Mouse (Mus musculus) spleen, postnatal 0 days (tissue): ENCODE data around the gene Gipr. TPM values are rescaled to one million over a fixed set of nuclear protein-coding genes. Genes with fewer than 3 reads are reported as not detected.

Source experiments
- microRNA counts: library from miRNA; unstranded; fragments of <30 nt; microRNA quantifications from one replicate; lab custom pipeline; 2015
- polyA plus RNA-seq: library from polyadenylated mRNA; unstranded; fragments of >200 nt; fragmentation: Nextera tagmentation; extraction: Ambion mirVana; gene quantifications from 2 replicates; pipeline ENCODE4 v1.2.1, GENCODE M21; 2015

Gipr gene
- 0.04 and 0.06 TPM in 2 replicates for polyA plus RNA-seq

DNA sequence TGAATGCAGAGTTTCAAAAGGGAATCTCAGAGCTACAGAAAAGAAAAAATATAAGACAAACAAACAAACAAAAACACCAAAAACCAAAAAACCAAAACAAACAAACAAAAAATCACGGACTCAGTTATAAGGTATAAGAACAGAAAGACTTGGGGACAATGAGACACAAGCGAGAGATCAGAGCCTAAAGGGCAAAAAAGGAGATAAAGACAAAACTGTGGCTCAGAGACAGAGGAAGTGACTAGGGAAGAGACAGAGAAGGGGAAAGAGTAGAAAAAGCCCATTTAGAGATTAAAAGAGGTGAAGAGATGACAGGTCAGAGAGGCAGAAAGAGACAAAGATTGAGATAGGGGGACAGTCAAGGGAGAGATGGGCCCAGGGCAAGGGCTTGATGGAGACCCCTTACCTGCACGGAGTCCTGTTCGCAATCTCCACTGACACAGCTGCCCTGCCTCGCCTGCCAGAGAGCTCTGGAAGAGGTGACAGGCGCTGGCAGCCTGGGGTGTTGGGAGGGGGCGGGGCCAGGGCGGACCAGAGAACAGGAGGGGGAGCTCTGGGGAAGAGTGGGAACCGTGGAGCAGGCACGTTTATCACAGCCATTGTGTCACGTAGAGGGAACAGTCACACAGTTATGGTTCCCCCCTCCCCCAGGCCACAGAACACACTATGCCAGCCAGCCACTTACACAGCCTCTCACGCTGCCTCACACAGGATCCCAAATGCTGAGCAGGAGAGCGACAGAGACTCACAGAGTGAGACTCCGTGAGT is at the start of gene Gipr:
TSS of gene Gipr (minus strand) at position 472 of the 768 bp plus-strand sequence.

DNA sequence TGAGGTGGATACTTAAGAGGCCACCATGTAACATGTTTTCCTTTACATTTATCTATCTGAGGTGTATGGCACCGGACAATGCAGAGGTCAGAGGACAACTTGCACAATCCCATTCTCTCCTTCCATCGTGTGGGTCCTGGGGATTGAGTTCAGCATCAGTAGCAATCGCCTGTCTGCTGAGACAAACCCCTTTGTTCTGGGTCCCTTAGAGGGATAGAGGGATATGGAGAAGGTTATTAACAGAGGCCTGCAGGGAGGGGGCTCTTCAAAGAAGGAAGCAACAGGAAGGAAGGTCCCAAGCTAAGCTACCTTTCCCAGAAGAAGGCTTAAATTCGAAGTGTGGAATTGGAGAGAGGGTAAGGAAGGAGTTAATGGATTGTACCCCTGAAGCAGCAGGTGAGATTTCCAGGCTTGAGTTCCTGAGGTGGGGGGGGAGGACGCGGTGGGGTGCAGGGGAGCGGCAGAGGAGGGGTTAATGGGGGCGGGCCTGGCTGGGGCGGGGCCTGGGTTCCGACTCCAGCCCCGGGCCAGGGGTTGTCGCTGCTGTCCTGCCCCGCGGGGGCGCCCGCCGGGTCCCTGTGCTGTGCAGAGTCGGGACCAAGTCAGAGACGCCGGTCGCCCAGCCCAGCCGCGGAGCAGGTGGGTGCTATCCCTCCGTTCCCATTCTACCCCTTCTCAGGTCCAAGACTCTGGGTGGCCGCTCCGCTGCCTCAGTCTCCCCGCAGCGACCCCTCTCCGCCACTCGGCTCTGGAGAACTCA is 46.2 kb upstream of the Gipr start, which contains the start of gene Gpr4:
TSS of gene Gpr4 (plus strand) at position 543 of the 760 bp plus-strand sequence.

DNA sequence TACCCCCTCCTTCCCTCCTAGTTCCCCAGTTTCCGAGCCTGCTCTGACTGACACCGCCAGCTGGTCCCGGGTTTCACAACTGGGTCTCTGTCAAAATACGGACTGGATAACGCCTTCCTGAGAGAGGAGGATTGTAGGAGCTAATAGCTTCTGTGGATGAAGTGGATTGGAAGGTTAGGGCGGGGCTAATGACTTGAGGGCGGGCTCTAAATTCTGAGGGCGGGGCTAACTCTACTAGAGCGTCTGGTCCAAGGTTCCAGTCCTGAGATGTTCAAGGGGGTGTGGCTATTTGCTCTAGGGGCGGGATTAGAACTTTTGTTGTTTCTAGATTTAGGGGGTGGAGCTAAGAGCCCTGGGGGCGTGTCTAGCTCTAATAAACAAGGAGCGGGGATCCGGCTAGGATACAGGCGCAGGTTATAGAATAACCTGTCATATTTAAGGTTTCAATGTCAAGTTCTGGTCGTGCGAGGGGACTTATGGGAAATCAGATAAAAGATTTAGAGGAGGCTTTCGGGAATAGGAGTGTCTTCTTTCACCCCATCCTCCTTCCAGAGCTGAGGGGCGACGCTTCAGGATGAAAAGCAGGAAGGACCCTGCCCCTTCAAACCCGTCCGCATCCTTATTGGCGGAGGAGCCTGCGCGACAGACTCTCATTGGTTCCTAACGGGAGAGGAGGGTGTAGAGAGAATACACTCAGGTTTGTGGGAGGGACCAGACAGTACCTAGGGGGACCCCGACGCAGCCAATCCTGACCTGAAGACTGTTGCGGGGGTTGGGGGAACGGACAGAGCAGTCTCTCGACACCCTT is 10.0 kb upstream of the Gipr start, which contains the start of gene Eml2:
TSS of gene Eml2 (plus strand) at position 714 of the 808 bp plus-strand sequence.

DNA sequence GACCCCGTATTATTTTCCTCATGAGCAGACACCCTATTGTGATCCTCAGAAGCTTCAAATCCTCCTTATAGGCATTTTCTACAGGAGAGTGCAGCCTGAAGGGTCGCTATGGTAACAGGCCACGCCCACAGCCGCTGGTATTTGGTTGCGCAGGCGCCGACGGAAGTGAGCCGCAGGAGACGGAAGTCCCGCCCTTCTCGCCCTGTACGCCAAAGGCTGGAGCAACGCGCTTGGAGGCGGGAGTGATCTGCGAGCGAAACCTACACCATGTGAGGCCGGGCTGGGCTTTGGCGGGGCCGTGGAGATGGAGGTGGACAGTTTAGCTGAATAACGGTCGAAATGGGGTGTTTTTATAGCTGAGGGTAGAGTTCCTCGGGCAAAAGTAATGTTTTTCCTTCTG is 16.3 kb downstream of the Gipr start, which contains the start of gene Snrpd2:
TSS of gene Snrpd2 (plus strand) at position 97 of the 400 bp plus-strand sequence.

DNA sequence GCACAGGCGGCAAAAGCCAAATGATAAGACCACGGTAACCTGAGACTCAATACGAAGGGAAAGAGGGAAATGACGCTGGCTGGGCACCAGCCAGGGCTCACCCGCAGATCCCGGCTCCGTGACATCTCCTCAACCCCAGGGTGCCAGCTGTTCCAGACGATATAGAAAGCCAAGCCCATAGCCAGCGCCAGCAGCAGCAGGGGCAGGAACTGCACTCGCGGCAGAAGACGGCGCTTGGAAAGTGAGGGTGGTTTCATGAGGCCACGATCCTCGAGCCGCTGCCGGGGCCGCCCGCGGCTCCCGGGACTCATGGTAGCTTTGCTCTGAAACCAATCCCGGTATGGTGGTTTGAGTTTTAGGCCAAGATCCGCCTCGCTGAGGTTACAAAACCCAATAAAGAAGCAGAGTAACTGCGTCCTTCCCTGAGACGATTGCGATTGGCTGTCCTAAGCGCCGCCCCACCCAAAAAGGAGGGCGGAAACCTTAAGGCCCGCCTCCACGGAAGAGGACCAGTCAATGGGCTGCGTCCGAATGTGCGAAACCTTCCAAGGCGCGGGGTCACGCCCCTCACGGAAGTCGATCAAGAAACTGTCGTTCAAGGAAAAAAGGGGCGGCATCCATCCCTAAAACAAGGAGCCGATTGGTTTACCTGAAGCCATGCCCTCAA is 16.9 kb downstream of the Gipr start, which contains the start of gene Qpctl:
TSS of gene Qpctl (minus strand) at position 417 of the 667 bp plus-strand sequence.

DNA sequence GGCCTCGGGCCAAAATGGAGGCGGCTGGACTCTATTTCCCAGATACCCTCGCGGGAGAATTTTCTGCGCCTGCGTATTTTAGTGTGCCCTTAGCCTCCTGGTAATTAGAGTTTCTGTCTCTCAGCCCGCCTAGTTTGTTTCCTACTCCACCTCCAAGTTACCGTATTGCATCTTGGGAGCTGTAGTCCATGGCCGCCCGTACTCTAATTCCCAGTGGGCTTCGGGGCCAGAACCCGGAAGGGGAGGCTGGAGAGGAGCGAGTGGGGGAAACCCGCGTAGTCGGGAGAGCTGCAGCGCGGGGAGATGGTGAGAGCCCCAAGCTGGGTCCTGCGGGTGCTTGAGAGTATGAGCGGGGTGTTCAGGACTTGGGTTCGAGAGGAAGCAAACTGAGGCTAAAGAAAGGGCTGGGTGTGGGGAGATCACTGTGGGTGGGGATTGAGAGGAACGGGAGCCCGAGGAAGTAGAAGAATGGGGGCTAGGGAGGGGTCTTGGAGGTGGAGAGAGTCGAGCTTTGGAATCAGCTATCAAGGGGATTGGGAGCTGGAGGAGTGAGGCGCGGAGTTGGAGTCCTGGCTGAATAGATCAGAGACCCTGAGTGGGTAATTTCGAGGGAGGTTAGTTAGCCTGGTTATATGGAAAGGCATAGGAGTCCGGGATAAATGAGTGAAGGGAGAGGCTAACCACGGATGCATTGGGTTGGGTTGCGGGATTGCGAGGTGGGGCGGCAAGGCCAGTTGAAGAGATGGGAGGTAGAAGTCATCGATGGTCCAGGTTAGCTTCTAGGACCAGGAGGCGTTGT is 46.1 kb downstream of the Gipr start, which contains the start of gene Fbxo46:
TSS of gene Fbxo46 (plus strand) at position 229 of the 799 bp plus-strand sequence.

DNA sequence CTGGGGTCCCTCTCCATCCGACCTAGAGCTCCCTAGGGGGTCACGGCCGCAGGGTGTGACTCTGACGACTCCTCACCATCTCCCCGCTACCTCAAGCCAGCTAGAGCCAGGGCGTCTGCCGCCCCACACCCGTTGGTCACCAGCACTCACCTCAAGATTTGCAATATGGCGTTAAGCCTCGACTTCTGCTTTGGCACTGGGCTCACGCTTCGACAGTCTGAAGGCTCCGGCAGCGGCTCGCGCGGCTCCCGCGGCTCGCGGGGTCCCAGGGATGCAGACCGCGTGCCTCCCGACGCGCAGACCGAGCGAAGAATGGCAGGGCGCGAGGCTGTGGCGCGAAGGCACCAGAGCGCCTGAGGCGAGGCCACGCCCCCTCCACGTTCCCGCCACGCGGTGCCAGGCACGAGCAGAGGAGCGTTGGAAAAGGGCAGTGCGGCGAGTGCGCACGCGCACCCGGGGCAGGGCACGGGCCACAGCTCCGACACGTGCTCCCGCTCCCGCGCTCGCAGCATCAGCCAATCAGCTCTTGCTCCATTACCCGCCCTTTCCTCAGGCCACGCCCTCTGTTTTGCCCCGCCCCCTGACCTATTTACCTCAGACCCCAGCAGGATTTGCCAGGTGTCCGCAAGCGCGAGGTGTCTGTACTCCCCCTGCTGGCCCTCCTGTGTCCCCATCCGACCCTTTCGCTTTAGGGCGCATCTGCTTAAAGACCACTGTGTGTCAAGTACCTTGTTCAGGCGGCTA is 47.7 kb downstream of the Gipr start, which contains the start of gene Gm4969:
TSS of gene Gm4969 (minus strand) at position 341 of the 744 bp plus-strand sequence.

MicroRNAs within 50 kb of the gene (microRNA counts, 519-probe panel; counts per million panel counts)
- 88.3 counts per million for microRNA mmu-miR-330 (lab: Ali Mortazavi, UCI)

Other genes starting within 250 kb of the Gipr start
- 0.31 and 0.36 TPM in 2 replicates for gene Nova2, start 240.2 kb downstream of the Gipr start, polyA plus RNA-seq
- not detected in 2 replicates for gene Nanos2, start 178.7 kb downstream of the Gipr start, polyA plus RNA-seq
- gene Mypop, start 174.9 kb downstream of the Gipr start, polyA plus RNA-seq: 1.1 and 1.4 TPM in 2 replicates
- 7.4 and 8.6 TPM in 2 replicates for gene Irf2bp1, start 162.1 kb downstream of the Gipr start, polyA plus RNA-seq
- gene Foxa3, start 142.6 kb downstream of the Gipr start, polyA plus RNA-seq: 0.15 and 0.19 TPM in 2 replicates
- 11.2 and 11.7 TPM in 2 replicates for gene Sympk, start 141.8 kb downstream of the Gipr start, polyA plus RNA-seq
- not detected in 2 replicates for gene Rsph6a, start 111.4 kb downstream of the Gipr start, polyA plus RNA-seq
- gene Dmwd, start 89.9 kb downstream of the Gipr start, polyA plus RNA-seq: 5.5 and 7.2 TPM in 2 replicates
- 9.4 and 11.5 TPM in 2 replicates for gene Dmpk, start 82.3 kb downstream of the Gipr start, polyA plus RNA-seq
- 1.4 and 2.4 TPM in 2 replicates for gene Six5, start 71.5 kb downstream of the Gipr start, polyA plus RNA-seq
- 0.25 and 0.51 TPM in 2 replicates for gene Gm4969, start 47.8 kb downstream of the Gipr start, polyA plus RNA-seq
- gene Fbxo46, start 46.3 kb downstream of the Gipr start, polyA plus RNA-seq: 7.2 and 8.3 TPM in 2 replicates
- gene Qpctl, start 16.8 kb downstream of the Gipr start, polyA plus RNA-seq: 6.5 and 7.0 TPM in 2 replicates
- gene Snrpd2, start 16.4 kb downstream of the Gipr start, polyA plus RNA-seq: 84.5 and 92.5 TPM in 2 replicates
- gene Eml2, start 10.3 kb upstream of the Gipr start, polyA plus RNA-seq: 3.9 and 5.1 TPM in 2 replicates
- 0.59 and 0.81 TPM in 2 replicates for gene Gpr4, start 46.4 kb upstream of the Gipr start, polyA plus RNA-seq
- gene Opa3, start 62.2 kb upstream of the Gipr start, polyA plus RNA-seq: 14.7 and 14.8 TPM in 2 replicates
- gene Vasp, start 105.7 kb upstream of the Gipr start, polyA plus RNA-seq: 71.2 and 86.4 TPM in 2 replicates
- 0.18 and 0.19 TPM in 2 replicates for gene Ppm1n, start 113.9 kb upstream of the Gipr start, polyA plus RNA-seq
- 4.2 and 4.7 TPM in 2 replicates for gene Rtn2, start 116.5 kb upstream of the Gipr start, polyA plus RNA-seq
- 0.07 TPM in 1 of 2 replicates, not detected in the other for gene Fosb, start 143.9 kb upstream of the Gipr start, polyA plus RNA-seq
- gene Ercc1, start 178.7 kb upstream of the Gipr start, polyA plus RNA-seq: 25.0 and 25.6 TPM in 2 replicates
- 14.4 and 16.6 TPM in 2 replicates for gene Cd3eap, start 193.4 kb upstream of the Gipr start, polyA plus RNA-seq
- gene Ppp1r13l, start 193.6 kb upstream of the Gipr start, polyA plus RNA-seq: 1.8 and 2.3 TPM in 2 replicates
- gene Ercc2, start 215.9 kb upstream of the Gipr start, polyA plus RNA-seq: 7.3 and 9.0 TPM in 2 replicates
- 0.65 and 0.82 TPM in 2 replicates for gene Klc3, start 238.0 kb upstream of the Gipr start, polyA plus RNA-seq
- gene Ckm, start 238.6 kb upstream of the Gipr start, polyA plus RNA-seq: 0.96 and 1.4 TPM in 2 replicates